Mouse (Mus musculus) liver, embryonic 13.5 days (tissue): ENCODE results near the gene Ccdc88a. TPM values are rescaled to one million over a fixed set of nuclear protein-coding genes. Genes with fewer than 3 reads are reported as not detected.
"Not testable (repeated sequence)": the region's sequence is repeated elsewhere in the genome, so short reads cannot be mapped to it uniquely, and the experiment has no call there.

Experiments used
- ATAC-seq: fragments of 200-750 bp; cut with Nextera tagmentation; 2 replicates; pipeline ENCODE4 v1.8.0; 2017; ENCODE audit warnings: low read depth, mild to moderate bottlenecking, moderate number of reproducible peaks, moderate library complexity
- DNase-seq: peaks from one replicate; pipeline ENCODE4 v3.0.0; 2022
- H3K27ac ChIP-seq: fragments of 300-500 bp; sonication (generic); 2 replicates; pipeline ENCODE4 v1.5.1; 2015; ENCODE audit warnings: moderate library complexity, mild to moderate bottlenecking, inconsistent platforms
- H3K27me3 ChIP-seq: fragments of 300-500 bp; sonication (generic); 2 replicates; pipeline ENCODE4 v1.6.1; 2015; ENCODE audit warnings: mild to moderate bottlenecking, inconsistent platforms
- H3K36me3 ChIP-seq: fragments of 300-500 bp; sonication (generic); 2 replicates; pipeline ENCODE4 v1.6.1; 2015; ENCODE audit warnings: mild to moderate bottlenecking, inconsistent platforms
- H3K4me1 ChIP-seq: fragments of 300-500 bp; sonication (generic); replicated peaks from 2 replicates; pipeline ENCODE4 v1.6.1; 2015; ENCODE audit warnings: inconsistent platforms
- H3K4me2 ChIP-seq: fragments of 300-500 bp; sonication (generic); 2 replicates; pipeline ENCODE4 v1.6.1; 2015; ENCODE audit warnings: inconsistent platforms, mild to moderate bottlenecking, moderate library complexity
- H3K4me3 ChIP-seq: fragments of 300-500 bp; sonication (generic); replicated peaks from 2 replicates; pipeline ENCODE4 v1.5.1; 2015; ENCODE audit warnings: mild to moderate bottlenecking, inconsistent platforms
- H3K9ac ChIP-seq: fragments of 300-500 bp; sonication (generic); 2 replicates; pipeline ENCODE4 v1.6.1; 2015; ENCODE audit warnings: mild to moderate bottlenecking, inconsistent platforms
- H3K9me3 ChIP-seq: fragments of 300-500 bp; sonication (generic); replicated peaks from 2 replicates; pipeline ENCODE4 v1.6.1; 2016; ENCODE audit warnings: inconsistent platforms
- WGBS: fragments of 180-500 bp; shearing (Covaris S2); methylation state at CpG from one replicate; pipeline ENCODE4 v1.1.7; 2015; ENCODE audit not compliant: insufficient replicate concordance; 5-methylcytosine and 5-hydroxymethylcytosine counted together
- polyA plus RNA-seq: library from polyadenylated mRNA; unstranded; fragments of >200 nt; fragmentation: Nextera tagmentation; extraction: Ambion mirVana; gene quantifications from 2 replicates; pipeline ENCODE4 v1.2.1, GENCODE M21; 2015

Ccdc88a gene
- polyA plus RNA-seq, 1 experiment from 2014 or later, result 5.2 TPM

DNA sequence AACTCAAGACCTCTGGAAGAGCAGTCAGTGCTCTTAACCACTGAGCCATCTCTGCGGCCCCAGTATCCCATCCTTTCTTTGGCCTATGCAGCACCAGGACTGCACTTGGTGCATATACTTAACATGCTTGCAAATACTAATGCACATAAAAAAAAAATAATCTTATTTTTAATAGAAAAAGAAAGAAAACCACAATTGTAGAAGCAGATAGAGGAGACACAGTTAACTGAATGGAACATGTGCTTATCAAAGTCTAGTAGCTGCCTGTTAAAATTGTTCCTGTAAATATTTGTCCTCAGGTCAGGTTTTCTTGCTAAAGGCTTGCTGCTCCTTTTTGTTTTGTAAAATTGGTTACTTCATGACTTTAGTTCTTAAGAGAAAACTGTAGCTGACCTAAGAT, 164.7 kb downstream of the Ccdc88a start:
- H3K4me1 ChIP-seq, result no peaks in the 10 kb centered on the region
- H3K9ac ChIP-seq, result no peak overlapping the region
- H3K27me3 ChIP-seq, result no peaks in the 10 kb centered on the region
- no peak for DNase-seq
- H3K4me3 ChIP-seq, result no peak overlapping the region
- no peak overlapping the region for H3K4me2 ChIP-seq
- no peak overlapping the region for H3K27ac ChIP-seq
- WGBS, result 77% methylated on average over 1 of the region's 1 CpGs
- no peak for ATAC-seq
- H3K36me3 ChIP-seq, result peaks cover 68% of the 10 kb centered on the region
- H3K9me3 ChIP-seq, result no peaks in the 10 kb centered on the region

DNA sequence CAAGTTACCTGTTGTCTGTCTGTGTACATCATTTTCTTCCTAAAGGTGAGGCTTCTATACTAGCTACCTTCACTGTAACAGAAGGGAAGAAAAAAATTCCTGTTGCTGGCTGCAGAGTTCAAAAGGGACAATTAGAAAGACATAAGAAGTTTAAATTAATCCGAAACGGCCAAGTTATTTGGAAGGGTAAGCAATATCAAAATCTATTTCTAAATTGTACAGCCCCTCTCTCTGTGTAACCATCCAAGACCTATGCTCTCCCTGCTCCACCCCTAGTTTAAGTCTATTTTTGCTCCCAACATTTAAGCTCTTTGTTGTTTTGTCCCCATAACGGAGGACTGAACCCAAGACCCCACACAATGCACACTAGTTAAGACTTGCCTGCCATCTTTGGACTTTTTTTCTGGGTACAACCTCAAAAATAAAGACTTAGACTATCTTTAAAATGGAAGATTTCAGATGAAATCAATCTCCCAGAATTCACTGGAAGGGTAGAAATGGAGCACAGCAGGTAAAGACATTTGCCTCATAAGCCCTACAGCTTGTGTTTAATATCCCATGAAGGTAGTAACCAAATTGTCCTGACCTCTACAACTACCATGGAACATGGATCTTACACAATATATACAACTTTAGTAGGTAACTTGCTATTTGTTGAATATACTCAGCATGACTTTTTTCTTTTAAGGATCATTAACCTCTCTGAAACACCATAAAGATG, 170.9 kb downstream of the Ccdc88a start:
- H3K4me3 ChIP-seq, result no peak overlapping the region
- H3K4me2 ChIP-seq, result no peak overlapping the region
- ATAC-seq, result no peak
- H3K9me3 ChIP-seq, result no peaks in the 10 kb centered on the region
- peaks cover 55% of the 10 kb centered on the region for H3K36me3 ChIP-seq
- DNase-seq, result no peak
- WGBS, result 78% methylated on average over 3 of the region's 3 CpGs
- H3K27me3 ChIP-seq, result no peaks in the 10 kb centered on the region
- peaks cover 17% of the 10 kb centered on the region for H3K4me1 ChIP-seq
- H3K27ac ChIP-seq, result no peak overlapping the region
- no peak overlapping the region for H3K9ac ChIP-seq

DNA sequence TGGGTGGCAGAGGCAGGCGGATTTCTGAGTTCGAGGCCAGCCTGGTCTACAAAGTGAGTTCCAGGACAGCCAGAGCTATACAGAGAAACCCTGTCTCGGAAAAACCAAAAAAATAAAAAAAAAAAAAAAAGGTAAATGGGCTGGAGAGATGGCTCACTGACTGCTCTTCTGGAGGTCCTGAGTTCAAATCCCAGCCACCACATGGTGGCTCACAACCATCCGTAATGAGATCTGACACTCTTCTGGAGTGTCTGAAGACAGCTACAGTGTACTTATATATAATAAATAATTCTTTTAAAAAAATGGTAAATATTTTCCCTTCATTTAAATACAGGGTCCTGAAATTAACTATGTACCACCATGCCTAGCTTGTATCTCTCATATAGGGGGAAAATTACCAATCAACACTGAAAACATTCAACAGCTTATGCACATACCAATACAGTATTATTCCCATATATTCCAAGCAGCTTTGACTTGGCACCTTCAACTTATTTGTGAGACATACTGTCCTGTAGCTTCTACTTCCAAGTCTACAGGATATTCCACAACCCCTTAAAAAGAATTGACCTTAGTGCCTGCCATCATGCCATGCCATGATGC, 171.8 kb downstream of the Ccdc88a start:
- Histone ChIP-seq H3K36me3 (peaks cover 53% of the 10 kb centered on the region), H3K4me1 (peaks cover 19% of the 10 kb centered on the region), H3K4me2 (peak overlapping the region; percentile 71), H3K4me3 (peak overlapping the region; percentile 20; the same call in 1 of the 2 replicates)
- not testable (repeated sequence) for H3K27ac ChIP-seq, H3K9ac ChIP-seq, ATAC-seq, H3K27me3 ChIP-seq, DNase-seq, H3K9me3 ChIP-seq
- 65% methylated on average over 4 of the region's 4 CpGs for WGBS

DNA sequence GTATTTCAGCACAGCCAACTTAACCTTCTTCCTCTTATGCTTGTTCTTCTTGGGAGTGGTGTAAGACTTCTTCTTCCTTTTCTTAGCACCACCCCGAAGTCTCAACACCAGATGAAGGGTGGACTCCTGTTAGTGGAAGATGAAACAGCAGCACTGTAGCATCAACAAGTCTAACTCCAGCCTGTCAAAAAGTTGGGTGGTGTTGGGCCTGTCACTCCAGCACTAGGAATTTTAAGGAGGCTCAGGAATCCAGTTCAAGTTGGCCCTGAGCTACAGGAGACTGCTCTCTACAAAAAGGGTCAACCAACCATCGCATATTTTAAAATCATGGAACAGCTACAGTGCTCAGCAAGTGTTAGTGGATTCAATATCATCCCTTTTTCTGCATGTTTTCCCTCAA, 172.8 kb downstream of the Ccdc88a start:
- Histone ChIP-seq H3K9ac (peak overlapping the region; percentile 89), H3K27ac (peak overlapping the region; percentile 81), H3K4me3 (peak overlapping the region; percentile 78), H3K4me2 (peak overlapping the region; percentile 71), H3K36me3 (peaks cover 49% of the 10 kb centered on the region), H3K4me1 (peaks cover 19% of the 10 kb centered on the region)
- ATAC-seq, H3K9me3 ChIP-seq, DNase-seq, H3K27me3 ChIP-seq: not testable (repeated sequence)
- WGBS, result 49% methylated on average over 2 of the region's 2 CpGs

DNA sequence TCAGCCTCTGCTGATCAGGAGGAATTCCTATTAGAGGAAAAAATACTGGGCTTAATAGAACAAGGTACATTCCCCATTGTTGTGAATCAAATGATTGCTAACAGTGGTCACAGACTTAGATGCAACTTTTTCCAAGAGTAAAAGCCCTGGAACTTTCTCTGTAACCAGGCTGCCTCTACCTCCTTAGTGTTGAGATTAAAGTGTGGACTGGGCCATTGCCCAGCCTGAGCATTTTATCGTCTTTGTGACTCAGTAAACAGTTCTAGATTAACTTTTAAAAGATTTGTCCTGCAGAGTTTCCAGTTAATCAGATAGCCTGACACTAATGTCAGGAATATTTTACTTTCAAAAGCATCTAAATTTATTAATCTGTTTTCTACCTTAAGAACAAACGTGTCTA, 173.3 kb downstream of the Ccdc88a start:
- Histone ChIP-seq H3K9me3 (no peaks in the 10 kb centered on the region), H3K9ac (peak overlapping the region; percentile 89), H3K4me1 (peaks cover 19% of the 10 kb centered on the region), H3K27me3 (no peaks in the 10 kb centered on the region), H3K4me3 (peak overlapping the region; percentile 78), H3K4me2 (peak overlapping the region; percentile 71), H3K36me3 (peaks cover 45% of the 10 kb centered on the region), H3K27ac (peak overlapping the region; percentile 81)
- ATAC-seq, result no peak
- 3% methylated on average over 2 of the region's 2 CpGs for WGBS
- DNase-seq, result no peak

DNA sequence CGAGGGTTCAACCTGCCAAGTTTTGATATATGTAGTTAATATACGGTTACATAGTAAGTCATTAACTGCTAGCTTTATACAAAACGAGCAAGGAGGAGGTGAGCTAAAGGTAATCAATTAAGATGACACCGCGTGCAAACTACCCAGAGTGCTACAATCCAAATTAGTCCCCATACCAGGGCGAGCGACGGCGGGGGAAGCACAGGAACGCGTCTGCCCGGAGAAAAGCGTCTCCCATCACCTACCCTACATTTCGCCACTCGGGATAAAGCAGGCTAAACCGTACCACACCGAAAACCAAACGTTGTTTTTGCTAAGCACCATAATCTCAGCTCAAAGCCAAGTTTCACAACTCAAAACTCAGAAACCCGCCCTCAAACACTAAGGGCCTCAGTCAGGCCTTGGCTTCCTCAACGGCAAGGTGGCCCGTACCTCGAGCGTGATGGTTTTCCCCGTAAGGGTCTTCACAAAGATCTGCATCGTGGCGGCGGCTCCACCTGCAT, 173.8 kb downstream of the Ccdc88a start:
- H3K4me2 ChIP-seq, result peak overlapping the region; percentile 71
- WGBS, result under 1% methylated on average over 27 of the region's 27 CpGs

DNA sequence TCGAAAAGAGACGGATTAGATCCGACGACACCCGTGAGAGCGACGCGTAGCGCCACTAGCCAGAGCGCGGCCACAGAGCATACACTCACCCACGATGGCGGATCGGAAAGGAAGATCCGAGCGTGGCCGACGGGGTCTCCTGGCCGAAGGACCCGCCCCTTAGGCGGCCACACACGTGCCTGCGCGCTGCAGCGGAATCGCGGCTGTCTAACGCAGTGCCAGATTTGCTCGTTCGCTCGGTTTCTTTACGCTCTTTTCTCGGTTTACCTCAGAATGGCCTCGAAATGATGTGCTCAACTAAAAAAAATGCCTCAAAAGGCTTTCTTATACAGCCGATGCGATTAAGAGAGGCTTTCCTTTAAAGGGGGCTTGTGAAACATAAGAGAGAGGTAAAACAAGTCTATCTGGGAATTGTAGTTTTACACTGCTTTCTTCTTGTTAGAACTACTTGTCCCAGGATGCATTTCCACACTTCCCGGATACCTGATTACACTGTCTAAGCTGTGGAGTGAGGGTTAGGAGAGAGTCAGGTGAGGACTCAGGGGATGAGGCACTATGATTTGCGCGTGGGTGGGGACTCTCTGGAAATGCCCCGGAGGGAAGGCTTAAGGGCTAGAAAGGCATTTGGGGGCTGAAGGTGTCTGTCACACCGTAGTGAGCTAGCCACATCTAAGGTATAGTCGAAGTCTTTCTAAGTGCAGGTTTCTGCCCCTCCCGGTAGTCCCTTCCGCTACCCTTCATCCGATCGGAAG, 174.5 kb downstream of the Ccdc88a start, which contains the start of the genes Clhc1 and Rps27a:
Clhc1 (plus strand) TSS at position 199 of the 752 bp plus-strand sequence.
Rps27a (minus strand) TSS at position 358 of the 752 bp plus-strand sequence.
- peak within 1 kb of the TSS; percentile 81 for H3K27ac ChIP-seq
- H3K4me3 ChIP-seq, result peak within 1 kb of the TSS; percentile 78
- DNase-seq (peak; percentile 87), ATAC-seq (peak; percentile 96)
- no peaks in the 10 kb centered on the region for H3K9me3 ChIP-seq
- H3K4me2 ChIP-seq, result peak within 1 kb of the TSS; percentile 87
- under 1% methylated on average over 46 of the region's 46 CpGs for WGBS
- H3K4me1 ChIP-seq, result peaks cover 19% of the 10 kb centered on the region
- peak within 1 kb of the TSS; percentile 89 for H3K9ac ChIP-seq
- peaks cover 35% of the 10 kb centered on the region for H3K36me3 ChIP-seq
- H3K27me3 ChIP-seq, result no peaks in the 10 kb centered on the region

More for the DNA sequence above, 173.8 kb downstream of the Ccdc88a start:
- peak overlapping the region; percentile 89 for H3K9ac ChIP-seq
- H3K4me1 ChIP-seq, result peaks cover 19% of the 10 kb centered on the region
- peak overlapping the region; percentile 81 for H3K27ac ChIP-seq
- DNase-seq (no peak), ATAC-seq (no peak)
- peaks cover 40% of the 10 kb centered on the region for H3K36me3 ChIP-seq
- H3K27me3 ChIP-seq, result no peaks in the 10 kb centered on the region
- no peaks in the 10 kb centered on the region for H3K9me3 ChIP-seq
- H3K4me3 ChIP-seq, result peak overlapping the region; percentile 78

DNA sequence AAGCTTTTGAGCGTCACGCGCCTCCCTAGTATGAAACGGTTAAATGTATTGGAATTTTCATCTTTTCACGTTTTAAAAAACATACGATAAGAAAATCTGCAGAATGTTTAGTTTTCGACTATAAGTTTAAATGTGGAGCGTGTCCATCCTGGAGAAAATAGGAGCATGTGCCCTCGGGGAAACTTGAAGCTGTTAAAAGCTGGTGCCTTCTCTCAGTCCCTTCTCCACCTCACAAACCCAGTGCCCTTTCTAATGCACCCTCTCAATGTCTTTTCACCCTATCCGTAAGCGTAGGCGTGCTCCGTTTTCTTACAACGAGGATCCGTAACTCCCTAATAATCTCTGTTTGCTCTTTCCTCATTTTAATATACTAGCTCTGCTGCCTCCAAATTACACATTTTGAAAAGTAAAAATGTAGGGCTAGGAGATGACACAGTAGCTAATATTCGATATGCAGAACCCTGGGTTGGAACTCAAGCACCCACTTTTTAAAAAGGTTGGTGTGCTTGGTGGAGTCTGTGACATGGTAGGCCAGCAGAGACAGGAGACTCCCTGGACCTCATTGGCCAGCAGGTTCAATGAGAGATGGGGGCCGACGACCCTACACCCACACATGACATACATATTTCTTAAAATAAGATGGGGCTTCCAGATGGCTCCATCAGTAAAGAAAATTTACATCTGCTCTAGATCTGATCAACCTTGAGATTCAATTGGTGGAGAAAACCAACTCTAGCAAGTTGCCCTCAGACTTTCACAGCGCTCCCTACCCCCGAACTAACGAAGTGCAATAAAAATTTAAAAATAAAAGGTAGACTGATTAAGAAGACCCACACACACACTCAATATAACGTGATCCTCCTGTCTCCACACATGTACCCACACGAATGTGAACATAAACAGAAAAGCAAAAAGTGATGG, 175.3 kb downstream of the Ccdc88a start:
- no peak for DNase-seq
- H3K4me3 ChIP-seq, result peak overlapping the region; percentile 78
- peak overlapping the region; percentile 89 for H3K9ac ChIP-seq
- WGBS, result 16% methylated on average over 23 of the region's 23 CpGs
- H3K27me3 ChIP-seq, result no peaks in the 10 kb centered on the region
- H3K27ac ChIP-seq, result peak overlapping the region; percentile 81
- peak overlapping the region; percentile 87 for H3K4me2 ChIP-seq
- H3K4me1 ChIP-seq, result peaks cover 19% of the 10 kb centered on the region
- ATAC-seq, result no peak
- no peaks in the 10 kb centered on the region for H3K9me3 ChIP-seq
- H3K36me3 ChIP-seq, result peaks cover 29% of the 10 kb centered on the region

DNA sequence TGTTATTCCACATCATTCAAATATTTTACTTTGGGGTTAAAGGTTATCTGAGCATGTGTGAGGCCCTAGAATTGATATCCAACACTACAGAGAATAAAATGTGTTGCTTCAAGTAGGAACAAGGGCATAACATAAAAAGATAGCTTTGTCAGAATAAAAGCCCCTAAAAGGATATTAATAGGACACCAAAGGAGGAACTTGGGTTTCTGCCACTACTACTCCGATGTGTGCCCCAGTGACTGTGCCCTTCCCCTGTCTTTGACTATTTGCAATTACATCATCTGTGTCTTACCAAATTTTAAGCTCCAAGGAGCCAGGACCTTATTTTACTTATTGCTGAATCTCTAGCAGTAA, 175.9 kb downstream of the Ccdc88a start:
- 25% methylated on average over 1 of the region's 1 CpGs for WGBS
- ATAC-seq, result no peak
- H3K9ac ChIP-seq, result peak overlapping the region; percentile 89; the same call in 1 of the 2 replicates

More for the DNA sequence above, 175.9 kb downstream of the Ccdc88a start:
- Histone ChIP-seq H3K9me3 (no peaks in the 10 kb centered on the region), H3K27me3 (no peaks in the 10 kb centered on the region), H3K27ac (no peak overlapping the region), H3K4me1 (peaks cover 19% of the 10 kb centered on the region), H3K4me2 (peak overlapping the region; percentile 87), H3K4me3 (no peak overlapping the region), H3K36me3 (peaks cover 23% of the 10 kb centered on the region)
- no peak for DNase-seq
